Mouse (Mus musculus) MEL (cell line): ENCODE measurements around the gene Nelfe.

Source experiments
- CTCF ChIP-seq, 3 experiments: IDR thresholded peaks in 2 of 3; conservative IDR thresholded peaks in 1 of 3; 2 replicates each; pipeline ENCODE4 v1.5.1; 2011 to 2012; ENCODE audit warnings: low read length in 3 of 3, low read depth in 2 of 3, mild to moderate bottlenecking in 2 of 3, improper control_type of control experiment in 1 of 3, inconsistent platforms in 1 of 3, mixed read lengths in 1 of 3, moderate library complexity in 1 of 3; ENCODE audit not compliant: control insufficient read depth in 1 of 3, insufficient read depth in 1 of 3, poor library complexity in 1 of 3, severe bottlenecking in 1 of 3
- ELF1 ChIP-seq: IDR thresholded peaks from 2 replicates; pipeline ENCODE4 v1.6.1; 2014; ENCODE audit warnings: low read depth, mild to moderate bottlenecking, inconsistent platforms, low read length, improper control_type of control experiment, moderate library complexity
- EP300 ChIP-seq, 2 experiments: IDR thresholded peaks; 2 replicates each; pipeline ENCODE4 v1.6.1; 2011; ENCODE audit warnings: improper control_type of control experiment in 2 of 2, low read length in 2 of 2, low read depth in 1 of 2, mild to moderate bottlenecking in 1 of 2
- GATA1 ChIP-seq: IDR thresholded peaks from 2 replicates; pipeline ENCODE4 v1.6.1; 2011; ENCODE audit warnings: low read depth, low read length, improper control_type of control experiment
- MAX ChIP-seq: IDR thresholded peaks from 2 replicates; pipeline ENCODE4 v1.6.1; 2011; ENCODE audit warnings: low read length, improper control_type of control experiment
- MXI1 ChIP-seq: IDR thresholded peaks from 2 replicates; pipeline ENCODE4 v1.6.1; 2011; ENCODE audit warnings: mild to moderate bottlenecking, low read depth, low read length, improper control_type of control experiment
- NRF1 ChIP-seq: IDR thresholded peaks from 2 replicates; pipeline ENCODE4 v1.6.1; 2014; ENCODE audit warnings: low read depth, mild to moderate bottlenecking, inconsistent platforms, low read length, improper control_type of control experiment, moderate library complexity; ENCODE audit not compliant: poor library complexity, insufficient read depth, severe bottlenecking
- POLR2A ChIP-seq, 2 experiments: IDR thresholded peaks; 2 replicates each; pipeline ENCODE4 v1.6.1; 2011 to 2012; ENCODE audit warnings: low read length in 2 of 2, mild to moderate bottlenecking in 2 of 2, control low read depth in 1 of 2, improper control_type of control experiment in 1 of 2, low read depth in 1 of 2, moderate library complexity in 1 of 2; ENCODE audit not compliant: control insufficient read depth in 1 of 2, insufficient read depth in 1 of 2, poor library complexity in 1 of 2
- SIN3A ChIP-seq: IDR thresholded peaks from 2 replicates; pipeline ENCODE4 v1.6.1; 2012; ENCODE audit warnings: low read length, improper control_type of control experiment, inconsistent platforms
- SMC3 ChIP-seq: IDR thresholded peaks from 2 replicates; pipeline ENCODE4 v1.6.1; 2011; ENCODE audit warnings: low read depth, low read length, improper control_type of control experiment
- ZMIZ1 ChIP-seq: IDR thresholded peaks from 2 replicates; pipeline ENCODE4 v1.6.1; 2012; ENCODE audit warnings: low read depth, mild to moderate bottlenecking, inconsistent platforms, low read length, improper control_type of control experiment, moderate library complexity

GRCm38 (mm10) chr17:34902895-34903294 lies 52.7 kb downstream of the Nelfe start:
- TF ChIP-seq SIN3A (no peak), POLR2A (IDR thresholded peaks at IDR 0.05; ENCODE audit: control insufficient read depth in 1 of 2, insufficient read depth in 1 of 2, low read depth in 1 of 2, low read length in 2 of 2, poor library complexity in 1 of 2) (no peak), CTCF (IDR thresholded peaks at IDR 0.05 in 2 of 3, conservative IDR thresholded peaks at IDR 0.05 in 1 of 3; ENCODE audit: control insufficient read depth in 1 of 3, insufficient read depth in 1 of 3, low read depth in 2 of 3, low read length in 3 of 3, poor library complexity in 1 of 3, severe bottlenecking in 1 of 3) (no peak), EP300 (IDR thresholded peaks at IDR 0.05; ENCODE audit: low read depth in 1 of 2, low read length in 2 of 2) (no peak), ELF1 (no peak), ZMIZ1 (no peak), MAX (no peak), NRF1 (no peak), GATA1 (no peak), MXI1 (no peak), SMC3 (no peak)
